Mouse (Mus musculus): Measurements from ENCODE around the gene Elavl2. TPM values are rescaled to one million over a fixed set of nuclear protein-coding genes. Genes with fewer than 3 reads are reported as not detected.

Gene Elavl2
- polyA plus RNA-seq (2014; fragmentation: Illumina TruSeq; extraction: RNeasy Lipid Tissue Mini Kit (QIAGEN cat#74804); ENCODE audit: low read depth, low replicate concordance): 13.0 TPM

DNA sequence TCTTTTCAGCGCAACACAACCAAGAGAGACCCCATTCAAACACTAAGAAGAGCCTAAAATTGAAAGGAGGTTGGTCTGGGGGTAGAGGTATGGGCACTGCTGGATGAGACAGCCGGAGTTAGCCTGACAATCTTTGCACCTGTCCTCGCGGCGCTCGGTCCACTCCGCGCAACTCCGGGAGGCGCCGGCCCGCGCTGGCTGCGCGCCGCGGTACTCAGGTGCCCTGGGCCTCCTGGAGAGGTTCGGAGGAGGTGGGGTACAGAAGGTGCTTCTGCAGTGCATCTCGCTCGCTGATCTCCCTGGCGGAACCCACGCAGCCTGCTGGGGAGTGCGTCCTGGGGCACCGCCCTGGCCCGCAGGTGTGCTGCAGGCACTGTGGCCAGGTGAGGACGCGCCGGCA, at the start of gene Elavl2:
Elavl2 (minus strand) TSS at position 363 of the 400 bp plus-strand sequence.

Measured in testis, adult 10 weeks (tissue).